Mouse (Mus musculus) lung, adult 2 months (tissue): ENCODE data around the gene Nrf1.
A peak's percentile ranks its signal among the peaks of the same experiment; 100 is the strongest.

Experiments
- CTCF ChIP-seq: fragments of 200-500 bp; IDR thresholded peaks from 2 replicates; pipeline ENCODE4 v1.5.1; 2011; ENCODE audit warnings: mild to moderate bottlenecking, low read length, control low read depth; ENCODE audit not compliant: insufficient read depth
- POLR2A ChIP-seq: fragments of 200-500 bp; IDR thresholded peaks from 2 replicates; pipeline ENCODE4 v1.6.1; 2011; ENCODE audit warnings: low read depth, mild to moderate bottlenecking, control low read depth, low read length, borderline replicate concordance; ENCODE audit errors: extremely low read depth

GRCm38 (mm10) chr6:30173551-30174460 is 126.0 kb downstream of the Nrf1 start:
- no peak for TF ChIP-seq CTCF
- peak; percentile 22; the same call in 1 of the 2 replicates for TF ChIP-seq POLR2A
